Mouse (Mus musculus) urinary bladder, postnatal 25 days (tissue): Measurements from ENCODE around the gene Siah2.
A peak's percentile ranks its signal among the peaks of the same experiment; 100 is the strongest.

Experiments
- DNase-seq: peaks from one replicate; pipeline ENCODE4 v3.0.0; 2022; ENCODE audit warnings: low spot score

The Siah2 gene

GRCm38 (mm10) chr3:58660636-58661035, 31.6 kb downstream of the Siah2 start:
- DNase-seq = no peak

GRCm38 (mm10) chr3:58657356-58657755, 34.8 kb downstream of the Siah2 start:
- peak; percentile 46 for DNase-seq

- peak; percentile 46 for DNase-seq
Measured at GRCm38 (mm10) chr3:58655362-58656130, 36.7 kb downstream of the Siah2 start.

GRCm38 (mm10) chr3:58653907-58654306, 38.3 kb downstream of the Siah2 start:
- no peak for DNase-seq

- no peak for DNase-seq
Measured at GRCm38 (mm10) chr3:58650328-58650727, 41.9 kb downstream of the Siah2 start.

GRCm38 (mm10) chr3:58647179-58647578, 45.0 kb downstream of the Siah2 start:
- DNase-seq = no peak

- no peak for DNase-seq
Measured at GRCm38 (mm10) chr3:58646180-58646579, 46.0 kb downstream of the Siah2 start.

GRCm38 (mm10) chr3:58636406-58637295, 55.5 kb downstream of the Siah2 start, which contains the start of gene Erich6:
Gene Erich6, minus strand, starts transcription at chr3:58637207.
- peak; percentile 16 for DNase-seq

- DNase-seq = no peak
Measured at GRCm38 (mm10) chr3:58631693-58632092, 60.5 kb downstream of the Siah2 start.

- DNase-seq = no peak
Measured at GRCm38 (mm10) chr3:58624981-58625380, 67.2 kb downstream of the Siah2 start.
